In the genomic region with DNA sequence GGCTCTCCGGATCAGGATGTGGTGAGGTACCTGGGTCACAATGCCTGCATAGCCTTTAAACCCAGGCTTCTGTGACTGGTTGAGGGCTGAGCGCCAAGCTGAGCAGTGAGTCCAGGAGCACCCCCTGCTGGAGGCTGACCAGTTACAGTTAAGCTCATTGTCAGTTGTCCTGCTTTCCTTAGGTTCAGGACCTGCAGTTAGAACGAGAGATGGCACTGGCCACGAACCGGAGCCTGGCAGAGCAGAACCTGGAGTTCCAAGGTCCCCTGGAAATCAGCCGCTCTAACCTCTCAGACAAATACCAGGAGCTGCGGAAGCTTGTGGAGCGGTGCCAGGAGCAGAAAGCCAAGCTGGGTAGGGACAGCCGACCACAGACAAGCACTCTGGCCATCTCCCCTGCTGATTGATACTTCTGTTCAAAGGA, we compare ENCODE assay signal across 7 mouse cellular contexts. TPM values are rescaled to one million over a fixed set of nuclear protein-coding genes. Genes with fewer than 3 reads are reported as not detected.
DNase-seq lines count a peak whose midpoint lies in the region; ATAC-seq and TF ChIP-seq lines count a peak whose summit lies in the region.

No protein-coding gene starts in this region.

- H3K27ac ChIP-seq in cortical plate, adult 2 months (ENCODE audit: insufficient read depth, low read length), result 0 out of 2 replicates have a peak overlapping the region, but pooled peaks have one; percentile 8
- H3K27ac ChIP-seq in gastrocnemius, adult 2 months, result peak overlapping the region; percentile 80

- intact Hi-C loops in gastrocnemius, adult 2 months (cut with DNase I), result loop anchor here (5.0 kb wide), 1 partner anchor 167 kb away; no protein-coding TSS in a partner anchor

- peak; percentile 56 for TF ChIP-seq CTCF in cortical plate, adult 2 months (IDR thresholded peaks at IDR 0.05; ENCODE audit: extremely low read depth, insufficient read depth, low read length)
- TF ChIP-seq CTCF in gastrocnemius, adult 2 months (IDR thresholded peaks at IDR 0.05), result peak; percentile 67

- no peak for TF ChIP-seq POLR2A in cortical plate, adult 2 months (IDR thresholded peaks at IDR 0.05; ENCODE audit: extremely low read depth, insufficient read depth, low read length)

- DNase-seq in adrenal gland, adult 18-20 months (ENCODE audit: low spot score in 2 of 2), result peak; percentile 31 to 66
- peak; percentile 77 for DNase-seq in gastrocnemius, adult 2 months
- DNase-seq in induced T-regulatory cell, adult 2 months (ENCODE audit: low read depth), result peak; percentile 82
- DNase-seq in left cerebral cortex, adult 18-20 months (ENCODE audit: low spot score in 2 of 2), result peak; percentile 72 to 77
- DNase-seq in skeletal muscle tissue, adult 2 months (ENCODE audit: low read depth, low spot score), result peak; percentile 53

- H3K4me3 ChIP-seq in cortical plate, adult 2 months (ENCODE audit: insufficient read depth, low read length), result no peak overlapping the region
- no peak overlapping the region for H3K4me3 ChIP-seq in gastrocnemius, adult 2 months

- H3K4me1 ChIP-seq in cortical plate, adult 2 months (ENCODE audit: control insufficient read depth, insufficient read depth, low read length), result peaks cover 4% of the 10 kb centered on the region; the same call in 1 of the 2 replicates

- peak; percentile 74 for ATAC-seq in megakaryocyte progenitor cell, adult 5-6 weeks (replicated peaks; ENCODE audit: poor library complexity)

RNA-seq across cellular contexts. Expression of a gene that starts 21.6 kb away (rescaled TPM):
- 10 to 100 TPM; 19.3 to 26.8 TPM for total RNA-seq in adrenal gland, adult 18-20 months (2021)
- polyA plus RNA-seq in cortical plate, adult 2 months (2012; rRNA removed), result 19.1 and 23.1 TPM in 2 replicates
- 10 to 100 TPM; 20.7 to 26.3 TPM for total RNA-seq in gastrocnemius, adult 2 months (2021)
- total RNA-seq in left cerebral cortex, adult 18-20 months (2021), result 10 to 100 TPM; 21.7 to 25.8 TPM
- 17.6 and 21.0 TPM in 2 replicates for total RNA-seq in megakaryocyte progenitor cell, adult 5-6 weeks (2015)
- total RNA-seq in megakaryocyte progenitor cell, adult 5-6 weeks (2017), result 14.7 and 15.2 TPM in 2 replicates

RNA-seq across cellular contexts. Expression of a gene that starts 28.7 kb away (rescaled TPM):
- under 1 TPM in 1 of 2 experiments, not detected in 1; 0.38 TPM for total RNA-seq in adrenal gland, adult 18-20 months (2021)
- polyA plus RNA-seq in cortical plate, adult 2 months (2012; rRNA removed), result 0.08 TPM in 2 replicates
- not detected for total RNA-seq in gastrocnemius, adult 2 months (2021)
- under 1 TPM in 1 of 2 experiments, not detected in 1; 0.16 TPM for total RNA-seq in left cerebral cortex, adult 18-20 months (2021)
- total RNA-seq in megakaryocyte progenitor cell, adult 5-6 weeks (2015), result 0.05 TPM in 1 of 2 replicates, not detected in the other
- total RNA-seq in megakaryocyte progenitor cell, adult 5-6 weeks (2017), result 0.61 TPM in 1 of 2 replicates, not detected in the other

RNA-seq across cellular contexts. Expression of a gene that starts 32.2 kb away (rescaled TPM):
- total RNA-seq in adrenal gland, adult 18-20 months (2021), result not detected
- not detected in 2 replicates for polyA plus RNA-seq in cortical plate, adult 2 months (2012; rRNA removed)
- total RNA-seq in gastrocnemius, adult 2 months (2021), result not detected
- total RNA-seq in left cerebral cortex, adult 18-20 months (2021), result not detected
- total RNA-seq in megakaryocyte progenitor cell, adult 5-6 weeks (2015), result not detected in 2 replicates
- not detected in 2 replicates for total RNA-seq in megakaryocyte progenitor cell, adult 5-6 weeks (2017)
